Mouse (Mus musculus): ENCODE measurements at regions not wholly inside any gene's neighbourhood (a gene's known extent, or its start where the extent isn't known, plus 50 kb on each side); places are given as distances from the start of the nearest gene placed in this dataset.
"Not testable (repeated sequence)": the region's sequence is repeated elsewhere in the genome, so short reads cannot be mapped to it uniquely, and the experiment has no call there.

- not testable (repeated sequence) for H3K27me3 ChIP-seq (ENCODE audit: control insufficient read depth, insufficient read depth, low read length); DNase-seq (ENCODE audit: low spot score); H3K36me3 ChIP-seq (ENCODE audit: control insufficient read depth, insufficient read depth, low read length); H3K9me3 ChIP-seq (ENCODE audit: control insufficient read depth, low read length); H3K4me1 ChIP-seq (ENCODE audit: control insufficient read depth, insufficient read depth, low read length); H3K27ac ChIP-seq (ENCODE audit: low read depth, low read length); H3K4me3 ChIP-seq (ENCODE audit: low read depth, low read length); H3K9ac ChIP-seq (ENCODE audit: low read length); H3K4me2 ChIP-seq (ENCODE audit: low read depth)
- ATAC-seq (ENCODE audit: insufficient read depth, low FRiP score, low TSS enrichment): peak; percentile 45; the same call in 1 of the 2 replicates
- WGBS: 89% methylated on average over 15 of the region's 15 CpGs
These were observed 65.4 kb upstream of the B3galnt2 start for GRCm38 (mm10) chr13:13888847-13889246.

- peak overlapping the region; percentile 38 for H3K4me2 ChIP-seq (ENCODE audit: low read depth)
- no peaks in the 10 kb centered on the region for H3K9me3 ChIP-seq (ENCODE audit: control insufficient read depth, low read length)
- peak overlapping the region; percentile 29 for H3K4me3 ChIP-seq (ENCODE audit: low read depth, low read length)
- H3K27me3 ChIP-seq (ENCODE audit: control insufficient read depth, insufficient read depth, low read length): no peaks in the 10 kb centered on the region
- H3K9ac ChIP-seq (ENCODE audit: low read length): no peak overlapping the region
- no peak overlapping the region for H3K27ac ChIP-seq (ENCODE audit: low read depth, low read length)
- H3K36me3 ChIP-seq (ENCODE audit: control insufficient read depth, insufficient read depth, low read length): no peaks in the 10 kb centered on the region
- WGBS: 25% methylated on average over 17 of the region's 17 CpGs
- DNase-seq (ENCODE audit: low spot score) (peak; percentile 91), ATAC-seq (ENCODE audit: insufficient read depth, low FRiP score, low TSS enrichment) (peak; percentile 95)
- no peaks in the 10 kb centered on the region for H3K4me1 ChIP-seq (ENCODE audit: control insufficient read depth, insufficient read depth, low read length)
These were observed 64.8 kb upstream of the B3galnt2 start for GRCm38 (mm10) chr13:13889297-13890120.

- 97% methylated on average over 16 of the region's 16 CpGs for WGBS
- not testable (repeated sequence) for H3K36me3 ChIP-seq (ENCODE audit: control insufficient read depth, insufficient read depth, low read length); H3K9me3 ChIP-seq (ENCODE audit: control insufficient read depth, low read length); H3K4me3 ChIP-seq (ENCODE audit: low read depth, low read length); H3K9ac ChIP-seq (ENCODE audit: low read length); H3K27ac ChIP-seq (ENCODE audit: low read depth, low read length); H3K27me3 ChIP-seq (ENCODE audit: control insufficient read depth, insufficient read depth, low read length); H3K4me1 ChIP-seq (ENCODE audit: control insufficient read depth, insufficient read depth, low read length); ATAC-seq (ENCODE audit: insufficient read depth, low FRiP score, low TSS enrichment); H3K4me2 ChIP-seq (ENCODE audit: low read depth); DNase-seq (ENCODE audit: low spot score)
These were observed 52.1 kb upstream of the B3galnt2 start for GRCm38 (mm10) chr13:13902186-13902585.
